Mouse (Mus musculus) urinary bladder, adult 2 months (tissue): ENCODE results near the gene Gm6993. TPM values are rescaled to one million over a fixed set of nuclear protein-coding genes. Genes with fewer than 3 reads are reported as not detected.

Experiments used
- DNase-seq: peaks from one replicate; pipeline ENCODE4 v3.0.0; 2022; ENCODE audit warnings: low spot score
- polyA plus RNA-seq: library from polyadenylated mRNA; depleted of rRNA; stranded (reverse); fragments of >200 nt; gene quantifications from 2 replicates; pipeline ENCODE4 v1.2.3, GENCODE M21; 2012; rRNA removed

Gene Gm6993
- polyA plus RNA-seq, 1 experiment = not detected

- DNase-seq = no peak
These were observed 30.9 kb downstream of the Gm6993 start for GRCm38 (mm10) chr12:31271361-31272011.

GRCm38 (mm10) chr12:31272012-31272735 is 31.6 kb downstream of the Gm6993 start:
- no peak for DNase-seq

- no peak for DNase-seq
These were observed 32.3 kb downstream of the Gm6993 start for GRCm38 (mm10) chr12:31272846-31273245.

GRCm38 (mm10) chr12:31273646-31274045 is 33.1 kb downstream of the Gm6993 start:
- DNase-seq = no peak

- no peak for DNase-seq
These were observed 34.8 kb downstream of the Gm6993 start for GRCm38 (mm10) chr12:31275411-31275810.

- DNase-seq = no peak
These were observed 37.7 kb downstream of the Gm6993 start for GRCm38 (mm10) chr12:31278270-31278669.

GRCm38 (mm10) chr12:31280318-31280717 is 39.7 kb downstream of the Gm6993 start:
- no peak for DNase-seq

- no peak for DNase-seq
These were observed 40.6 kb downstream of the Gm6993 start for GRCm38 (mm10) chr12:31281100-31281591.

GRCm38 (mm10) chr12:31282241-31282640 is 41.7 kb downstream of the Gm6993 start:
- no peak for DNase-seq

GRCm38 (mm10) chr12:31283131-31283530 is 42.6 kb downstream of the Gm6993 start:
- no peak for DNase-seq

GRCm38 (mm10) chr12:31283617-31284136 is 43.1 kb downstream of the Gm6993 start:
- DNase-seq = no peak

- no peak for DNase-seq
These were observed 48.5 kb downstream of the Gm6993 start for GRCm38 (mm10) chr12:31289046-31289445.

Other genes with a start within 250 kb of the Gm6993 start
- gene Fam110c, start 166.9 kb upstream of the Gm6993 start, polyA plus RNA-seq = 15.0 and 16.1 TPM in 2 replicates
- gene Lamb1, start 24.5 kb downstream of the Gm6993 start, polyA plus RNA-seq = 49.8 and 62.9 TPM in 2 replicates
- gene Dld, start 110.7 kb downstream of the Gm6993 start, polyA plus RNA-seq = 67.7 and 72.6 TPM in 2 replicates
- gene Slc26a3, start 150.1 kb downstream of the Gm6993 start, polyA plus RNA-seq = 0.34 and 0.80 TPM in 2 replicates